Mouse (Mus musculus): ENCODE measurements around the gene Gys1. TPM values are rescaled to one million over a fixed set of nuclear protein-coding genes. Genes with fewer than 3 reads are reported as not detected.
"Not testable (repeated sequence)": the region's sequence is repeated elsewhere in the genome, so short reads cannot be mapped to it uniquely, and the experiment has no call there.

The Gys1 gene
- polyA plus RNA-seq, 1 experiment from 2014 or later: 32.7 TPM

GRCm38 (mm10) chr7:45475291-45475969 lies 40.8 kb downstream of the Gys1 start:
- peak; percentile 46; the same call in 1 of the 2 replicates for ATAC-seq (ENCODE audit: insufficient number of reproducible peaks, insufficient read depth, low FRiP score, low read depth)
- H3K27ac ChIP-seq (ENCODE audit: low read length): no peak overlapping the region
- H3K36me3 ChIP-seq (ENCODE audit: control insufficient read depth, insufficient read depth, low read length): no peaks in the 10 kb centered on the region
- no peaks in the 10 kb centered on the region for H3K4me1 ChIP-seq (ENCODE audit: control insufficient read depth, insufficient read depth, low read length)
- 60% methylated on average over 16 of the region's 16 CpGs for WGBS
- no peaks in the 10 kb centered on the region for H3K27me3 ChIP-seq (ENCODE audit: control insufficient read depth, insufficient read depth, low read length)
- H3K4me3 ChIP-seq (ENCODE audit: low read depth, low read length): no peak overlapping the region
- H3K4me2 ChIP-seq (replicated peaks; ENCODE audit: low read depth, low read length): peak overlapping the region; percentile 19; the same call in 1 of the 2 replicates
- H3K9me3 ChIP-seq (ENCODE audit: control insufficient read depth, low read depth, low read length): no peaks in the 10 kb centered on the region
- no peak overlapping the region for H3K9ac ChIP-seq (replicated peaks; ENCODE audit: low read depth, low read length)

- no peak overlapping the region for H3K27ac ChIP-seq (ENCODE audit: low read length)
- no peaks in the 10 kb centered on the region for H3K36me3 ChIP-seq (ENCODE audit: control insufficient read depth, insufficient read depth, low read length)
- H3K4me3 ChIP-seq (ENCODE audit: low read depth, low read length): no peak overlapping the region
- no peaks in the 10 kb centered on the region for H3K9me3 ChIP-seq (ENCODE audit: control insufficient read depth, low read depth, low read length)
- H3K9ac ChIP-seq (replicated peaks; ENCODE audit: low read depth, low read length): no peak overlapping the region
- no peak overlapping the region for H3K4me2 ChIP-seq (replicated peaks; ENCODE audit: low read depth, low read length)
- H3K27me3 ChIP-seq (ENCODE audit: control insufficient read depth, insufficient read depth, low read length): no peaks in the 10 kb centered on the region
- 50% methylated on average over 1 of the region's 1 CpGs for WGBS
- H3K4me1 ChIP-seq (ENCODE audit: control insufficient read depth, insufficient read depth, low read length): no peaks in the 10 kb centered on the region
- no peak for ATAC-seq (ENCODE audit: insufficient number of reproducible peaks, insufficient read depth, low FRiP score, low read depth)
Measured at GRCm38 (mm10) chr7:45476453-45476852, 41.8 kb downstream of the Gys1 start.

- Histone ChIP-seq H3K4me1 (ENCODE audit: control insufficient read depth, insufficient read depth, low read length) (no peaks in the 10 kb centered on the region), H3K9ac (replicated peaks; ENCODE audit: low read depth, low read length) (no peak overlapping the region), H3K9me3 (ENCODE audit: control insufficient read depth, low read depth, low read length) (no peaks in the 10 kb centered on the region), H3K4me3 (ENCODE audit: low read depth, low read length) (no peak overlapping the region), H3K27ac (ENCODE audit: low read length) (no peak overlapping the region), H3K36me3 (ENCODE audit: control insufficient read depth, insufficient read depth, low read length) (no peaks in the 10 kb centered on the region), H3K27me3 (ENCODE audit: control insufficient read depth, insufficient read depth, low read length) (no peaks in the 10 kb centered on the region), H3K4me2 (replicated peaks; ENCODE audit: low read depth, low read length) (no peak overlapping the region)
- ATAC-seq (ENCODE audit: insufficient number of reproducible peaks, insufficient read depth, low FRiP score, low read depth): no peak
- WGBS: 8% methylated on average over 3 of the region's 3 CpGs
Measured at GRCm38 (mm10) chr7:45477003-45477402, 42.4 kb downstream of the Gys1 start.

GRCm38 (mm10) chr7:45478774-45479173 lies 44.1 kb downstream of the Gys1 start:
- no peaks in the 10 kb centered on the region for H3K27me3 ChIP-seq (ENCODE audit: control insufficient read depth, insufficient read depth, low read length)
- no peak overlapping the region for H3K27ac ChIP-seq (ENCODE audit: low read length)
- ATAC-seq (ENCODE audit: insufficient number of reproducible peaks, insufficient read depth, low FRiP score, low read depth): no peak
- no peak overlapping the region for H3K9ac ChIP-seq (replicated peaks; ENCODE audit: low read depth, low read length)
- H3K4me3 ChIP-seq (ENCODE audit: low read depth, low read length): no peak overlapping the region
- H3K36me3 ChIP-seq (ENCODE audit: control insufficient read depth, insufficient read depth, low read length): no peaks in the 10 kb centered on the region
- WGBS: 95% methylated on average over 7 of the region's 7 CpGs
- no peaks in the 10 kb centered on the region for H3K4me1 ChIP-seq (ENCODE audit: control insufficient read depth, insufficient read depth, low read length)
- H3K9me3 ChIP-seq (ENCODE audit: control insufficient read depth, low read depth, low read length): no peaks in the 10 kb centered on the region
- H3K4me2 ChIP-seq (replicated peaks; ENCODE audit: low read depth, low read length): no peak overlapping the region

GRCm38 (mm10) chr7:45480310-45480709 lies 45.7 kb downstream of the Gys1 start:
- not testable (repeated sequence) for H3K9ac ChIP-seq (replicated peaks; ENCODE audit: low read depth, low read length); H3K36me3 ChIP-seq (ENCODE audit: control insufficient read depth, insufficient read depth, low read length); ATAC-seq (ENCODE audit: insufficient number of reproducible peaks, insufficient read depth, low FRiP score, low read depth); H3K4me3 ChIP-seq (ENCODE audit: low read depth, low read length); H3K4me2 ChIP-seq (replicated peaks; ENCODE audit: low read depth, low read length); H3K27me3 ChIP-seq (ENCODE audit: control insufficient read depth, insufficient read depth, low read length); H3K9me3 ChIP-seq (ENCODE audit: control insufficient read depth, low read depth, low read length); H3K27ac ChIP-seq (ENCODE audit: low read length); H3K4me1 ChIP-seq (ENCODE audit: control insufficient read depth, insufficient read depth, low read length)
- WGBS: 71% methylated on average over 3 of the region's 4 CpGs

- ATAC-seq (ENCODE audit: insufficient number of reproducible peaks, insufficient read depth, low FRiP score, low read depth): peak; percentile 71; the same call in 1 of the 2 replicates
- Histone ChIP-seq H3K27me3 (ENCODE audit: control insufficient read depth, insufficient read depth, low read length) (no peaks in the 10 kb centered on the region), H3K4me2 (replicated peaks; ENCODE audit: low read depth, low read length) (no peak within 1 kb of the TSS), H3K9me3 (ENCODE audit: control insufficient read depth, low read depth, low read length) (no peaks in the 10 kb centered on the region), H3K27ac (ENCODE audit: low read length) (no peak within 1 kb of the TSS), H3K4me3 (ENCODE audit: low read depth, low read length) (no peak within 1 kb of the TSS), H3K4me1 (ENCODE audit: control insufficient read depth, insufficient read depth, low read length) (no peaks in the 10 kb centered on the region), H3K9ac (replicated peaks; ENCODE audit: low read depth, low read length) (no peak within 1 kb of the TSS), H3K36me3 (ENCODE audit: control insufficient read depth, insufficient read depth, low read length) (no peaks in the 10 kb centered on the region)
- WGBS: 46% methylated on average over 15 of the region's 15 CpGs
Measured at GRCm38 (mm10) chr7:45481374-45481927, 46.8 kb downstream of the Gys1 start, which contains the start of gene Tulp2. Tulp2 (plus strand) TSS chr7:45481877.

- H3K36me3 ChIP-seq (ENCODE audit: control insufficient read depth, insufficient read depth, low read length): no peaks in the 10 kb centered on the region
- H3K9ac ChIP-seq (replicated peaks; ENCODE audit: low read depth, low read length): no peak overlapping the region
- no peaks in the 10 kb centered on the region for H3K27me3 ChIP-seq (ENCODE audit: control insufficient read depth, insufficient read depth, low read length)
- H3K4me3 ChIP-seq (ENCODE audit: low read depth, low read length): no peak overlapping the region
- WGBS: 71% methylated on average over 1 of the region's 1 CpGs
- H3K27ac ChIP-seq (ENCODE audit: low read length): no peak overlapping the region
- no peaks in the 10 kb centered on the region for H3K9me3 ChIP-seq (ENCODE audit: control insufficient read depth, low read depth, low read length)
- H3K4me1 ChIP-seq (ENCODE audit: control insufficient read depth, insufficient read depth, low read length): no peaks in the 10 kb centered on the region
- no peak for ATAC-seq (ENCODE audit: insufficient number of reproducible peaks, insufficient read depth, low FRiP score, low read depth)
- H3K4me2 ChIP-seq (replicated peaks; ENCODE audit: low read depth, low read length): no peak overlapping the region
Measured at GRCm38 (mm10) chr7:45482166-45482565, 47.5 kb downstream of the Gys1 start.

GRCm38 (mm10) chr7:45484985-45485384 lies 50.3 kb downstream of the Gys1 start:
- not testable (repeated sequence) for H3K36me3 ChIP-seq (ENCODE audit: control insufficient read depth, insufficient read depth, low read length); H3K9ac ChIP-seq (replicated peaks; ENCODE audit: low read depth, low read length); H3K4me3 ChIP-seq (ENCODE audit: low read depth, low read length); H3K27me3 ChIP-seq (ENCODE audit: control insufficient read depth, insufficient read depth, low read length); ATAC-seq (ENCODE audit: insufficient number of reproducible peaks, insufficient read depth, low FRiP score, low read depth); H3K4me2 ChIP-seq (replicated peaks; ENCODE audit: low read depth, low read length); H3K4me1 ChIP-seq (ENCODE audit: control insufficient read depth, insufficient read depth, low read length); H3K27ac ChIP-seq (ENCODE audit: low read length); H3K9me3 ChIP-seq (ENCODE audit: control insufficient read depth, low read depth, low read length)
- 90% methylated on average over 5 of the region's 5 CpGs for WGBS
